Comparison of ENCODE assay signal across 1 mouse cellular context in the genomic region with DNA sequence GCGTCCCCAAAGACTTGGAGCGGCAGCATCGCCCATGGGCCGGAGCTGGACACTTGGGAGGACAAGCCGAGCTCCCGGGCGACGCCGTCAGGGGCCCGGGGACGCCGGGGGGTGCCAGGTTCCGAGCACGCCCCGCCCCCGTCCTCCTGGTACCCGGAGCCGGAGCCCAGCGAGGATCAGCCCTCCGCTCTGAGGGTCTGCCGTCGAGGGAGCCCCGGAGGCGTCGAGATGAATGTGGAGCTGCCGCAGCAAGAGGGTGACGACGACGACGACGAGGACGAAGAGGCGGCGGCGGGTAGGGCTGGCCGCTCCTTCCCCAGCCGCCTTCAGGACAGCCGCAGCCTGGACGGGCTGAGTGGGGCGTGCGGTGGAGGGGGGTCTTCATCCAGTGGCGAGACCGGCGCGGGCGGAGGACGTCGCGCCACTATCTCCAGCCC.
A peak's percentile ranks its signal among the peaks of the same experiment; 100 is the strongest.
TF ChIP-seq lines count a peak whose summit lies in the region.

No protein-coding gene starts in this region.

TF ChIP-seq in MEL, 35 proteins besides CTCF, POLR2A, EP300 and RAD21 (continued from another document):
- no peak for TF ChIP-seq MYC (IDR thresholded peaks at IDR 0.05; ENCODE audit: low read depth, low read length)
- no peak for TF ChIP-seq GABPA (IDR thresholded peaks at IDR 0.05; ENCODE audit: low read depth, low read length)
- no peak for TF ChIP-seq ZNF384 (IDR thresholded peaks at IDR 0.05; ENCODE audit: low read depth, low read length)
- TF ChIP-seq HCFC1 (IDR thresholded peaks at IDR 0.05; ENCODE audit: low read depth, low read length), result no peak
- TF ChIP-seq ZMIZ1 (IDR thresholded peaks at IDR 0.05; ENCODE audit: low read depth, low read length), result no peak
- TF ChIP-seq TCF12 (IDR thresholded peaks at IDR 0.05; ENCODE audit: low read depth, low read length), result 0 out of 2 replicates have a peak, but pooled peaks have one; percentile 1
- TF ChIP-seq SIN3A (IDR thresholded peaks at IDR 0.05; ENCODE audit: low read length), result no peak
- TF ChIP-seq CHD1 (IDR thresholded peaks at IDR 0.05; ENCODE audit: low read depth, low read length), result no peak
- no peak for TF ChIP-seq MAFK (IDR thresholded peaks at IDR 0.05; ENCODE audit: borderline replicate concordance, low read depth, low read length)
- TF ChIP-seq CHD2 (IDR thresholded peaks at IDR 0.05; ENCODE audit: low read length), result no peak
- TF ChIP-seq BHLHE40 (IDR thresholded peaks at IDR 0.05; ENCODE audit: borderline replicate concordance, low read depth, low read length), result no peak
- no peak for TF ChIP-seq POLR2AphosphoS5 (IDR thresholded peaks at IDR 0.05; ENCODE audit: borderline replicate concordance, low read depth, low read length)
- no peak for TF ChIP-seq USF1 (IDR thresholded peaks at IDR 0.05; ENCODE audit: low read depth, low read length)
- TF ChIP-seq NELFE (IDR thresholded peaks at IDR 0.05; ENCODE audit: low read depth, low read length), result no peak
- no peak for TF ChIP-seq MAZ (IDR thresholded peaks at IDR 0.05; ENCODE audit: low read depth, low read length)
- TF ChIP-seq ZKSCAN1 (IDR thresholded peaks at IDR 0.05; ENCODE audit: low read depth, low read length), result no peak
- peak; percentile 81; the same call in 1 of the 2 replicates for TF ChIP-seq UBTF (IDR thresholded peaks at IDR 0.05; ENCODE audit: borderline replicate concordance, insufficient read depth, low read depth, low read length)
TF ChIP-seq in MEL: peak in this region for 4.
